Mouse (Mus musculus) bone marrow macrophage, adult 2 months (primary cell): ENCODE measurements around the gene Mapt. TPM values are rescaled to one million over a fixed set of nuclear protein-coding genes. Genes with fewer than 3 reads are reported as not detected.
A peak's percentile ranks its signal among the peaks of the same experiment; 100 is the strongest.
"Not testable (repeated sequence)": the region's sequence is repeated elsewhere in the genome, so short reads cannot be mapped to it uniquely, and the experiment has no call there.

Source experiments
- H3K27ac ChIP-seq: 2 replicates; pipeline ENCODE4 v1.5.1; 2012; ENCODE audit warnings: low read depth, low read length; ENCODE audit not compliant: insufficient read depth
- H3K4me1 ChIP-seq: 2 replicates; pipeline ENCODE4 v1.6.1; 2012; ENCODE audit warnings: low read length; ENCODE audit not compliant: control insufficient read depth, insufficient read depth
- H3K4me3 ChIP-seq: 2 replicates; pipeline ENCODE4 v1.5.1; 2012; ENCODE audit warnings: mild to moderate bottlenecking, low read length, moderate library complexity; ENCODE audit not compliant: insufficient read depth
- CTCF ChIP-seq: IDR thresholded peaks from 2 replicates; pipeline ENCODE4 v1.5.1; 2012; ENCODE audit warnings: low read depth, mild to moderate bottlenecking, low read length, moderate library complexity
- POLR2A ChIP-seq: IDR thresholded peaks from 2 replicates; pipeline ENCODE4 v1.6.1; 2012; ENCODE audit warnings: mild to moderate bottlenecking, low read depth, low read length, borderline replicate concordance
- polyA plus RNA-seq: library from polyadenylated mRNA; stranded (reverse); fragments of >200 nt; gene quantifications from 2 replicates; pipeline ENCODE4 v1.2.4, GENCODE M21; 2012; ENCODE audit not compliant: missing spikeins, insufficient read depth, insufficient read length

Gene Mapt
- polyA plus RNA-seq, 1 experiment, result not detected

DNA sequence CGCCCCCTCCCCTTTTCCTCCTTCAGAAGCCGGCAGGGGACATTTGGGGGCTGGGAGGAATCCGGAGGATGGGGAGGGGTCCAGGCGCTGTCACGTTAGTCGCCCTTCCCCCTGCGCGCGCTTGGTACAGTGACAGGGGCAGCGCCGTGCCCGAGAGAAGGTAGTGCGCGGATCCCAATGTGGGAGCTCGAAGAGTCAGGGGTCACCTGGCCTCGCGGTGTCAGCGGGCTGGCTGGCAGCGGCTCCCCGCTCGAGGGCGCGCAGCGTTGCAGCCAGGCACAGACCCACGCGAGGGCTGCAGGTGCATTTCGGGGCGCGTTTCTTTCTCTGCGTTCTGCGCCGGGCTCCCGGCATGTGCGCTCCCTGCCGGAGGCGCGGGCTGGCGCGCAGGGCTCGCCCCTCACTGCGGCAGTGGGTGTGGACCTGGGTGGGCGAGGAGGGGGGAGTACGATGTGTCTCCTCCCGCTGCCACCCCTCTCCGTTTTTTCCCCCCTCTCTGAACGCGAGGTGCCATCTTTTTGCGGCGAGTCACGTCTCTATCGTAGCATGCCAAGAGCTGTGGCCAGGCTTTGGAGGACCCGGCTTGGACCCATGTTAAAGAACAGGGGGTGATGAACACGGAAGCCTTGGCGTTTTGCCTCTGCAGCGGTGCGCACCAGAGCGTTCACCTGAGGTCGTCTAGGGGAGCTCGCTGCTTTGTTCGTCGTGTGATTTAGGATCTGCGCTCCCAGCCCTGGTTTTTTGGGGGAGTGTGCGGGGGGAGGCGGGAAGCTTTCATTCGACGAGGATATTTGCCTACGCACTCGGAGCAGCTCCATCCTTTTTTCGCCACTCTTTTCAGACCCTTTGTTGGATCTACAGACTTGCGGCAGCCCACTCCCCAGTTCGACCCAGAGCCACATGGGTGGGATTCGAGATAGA is 1.2 kb downstream of the Mapt start:
- H3K4me3 ChIP-seq, result peak overlapping the region; percentile 64
- TF ChIP-seq CTCF (no peak), POLR2A (no peak)
- H3K27ac ChIP-seq, result no peak overlapping the region
- peaks cover 5% of the 10 kb centered on the region; the same call in 1 of the 2 replicates for H3K4me1 ChIP-seq

DNA sequence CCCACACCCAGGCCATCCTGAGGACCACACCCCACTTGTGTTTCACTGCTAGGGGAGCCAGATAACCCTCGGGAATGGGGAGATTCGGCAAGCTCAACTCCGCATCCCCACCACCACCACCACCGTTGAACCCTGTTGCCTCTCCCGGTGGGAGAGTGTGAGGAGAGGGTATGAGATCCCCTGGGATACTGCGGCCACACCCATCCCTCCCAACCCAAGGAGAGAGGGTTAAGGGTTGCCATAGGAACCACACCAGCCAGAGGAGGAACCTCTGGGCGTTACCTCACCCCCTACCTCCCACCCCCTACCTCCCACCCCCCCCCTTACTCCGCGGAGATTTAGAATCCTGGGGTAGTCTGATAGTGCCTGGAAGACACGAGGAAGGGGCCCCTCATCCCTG is 1.9 kb downstream of the Mapt start:
- no peak overlapping the region for H3K27ac ChIP-seq
- H3K4me1 ChIP-seq, result peaks cover 5% of the 10 kb centered on the region; the same call in 1 of the 2 replicates
- TF ChIP-seq POLR2A (no peak), CTCF (no peak)
- H3K4me3 ChIP-seq, result no peak overlapping the region

DNA sequence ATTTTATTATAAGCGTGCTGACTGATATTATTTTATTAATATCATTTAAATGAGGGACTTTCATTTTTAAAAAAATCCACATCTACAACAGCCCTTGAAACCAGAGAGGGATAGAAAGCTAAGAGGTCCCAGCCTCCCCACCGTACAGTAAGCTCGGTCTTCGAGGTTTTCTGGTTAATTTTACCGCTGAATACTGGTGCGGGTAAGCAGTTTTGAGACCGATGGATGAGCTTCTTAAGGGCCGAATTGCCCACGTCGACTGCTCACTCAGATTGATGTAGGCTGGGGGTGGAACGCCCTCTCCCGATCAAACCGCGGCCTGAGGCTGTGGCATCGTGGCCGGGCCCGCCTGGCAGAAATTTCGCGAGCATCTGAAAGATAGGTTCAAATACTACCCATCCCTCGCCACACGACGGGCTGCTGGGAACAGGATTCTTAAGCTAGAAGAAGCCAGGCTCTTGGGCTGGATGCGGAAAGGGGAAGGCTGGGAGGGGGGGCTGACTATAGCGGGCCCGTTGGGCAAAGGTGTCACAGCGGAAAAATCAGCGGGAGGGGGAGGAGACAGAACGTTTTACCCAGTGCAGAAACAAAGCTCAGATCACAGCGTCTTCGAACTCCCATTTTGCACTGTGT is 2.5 kb downstream of the Mapt start:
- TF ChIP-seq POLR2A (no peak), CTCF (no peak)
- no peak overlapping the region for H3K27ac ChIP-seq
- H3K4me1 ChIP-seq, result peaks cover 5% of the 10 kb centered on the region; the same call in 1 of the 2 replicates
- H3K4me3 ChIP-seq, result no peak overlapping the region

GRCm38 (mm10) chr11:104234680-104235079 is 3.5 kb downstream of the Mapt start:
- Histone ChIP-seq H3K4me3 (no peak overlapping the region), H3K27ac (no peak overlapping the region), H3K4me1 (peaks cover 5% of the 10 kb centered on the region; the same call in 1 of the 2 replicates)
- no peak for TF ChIP-seq POLR2A

DNA sequence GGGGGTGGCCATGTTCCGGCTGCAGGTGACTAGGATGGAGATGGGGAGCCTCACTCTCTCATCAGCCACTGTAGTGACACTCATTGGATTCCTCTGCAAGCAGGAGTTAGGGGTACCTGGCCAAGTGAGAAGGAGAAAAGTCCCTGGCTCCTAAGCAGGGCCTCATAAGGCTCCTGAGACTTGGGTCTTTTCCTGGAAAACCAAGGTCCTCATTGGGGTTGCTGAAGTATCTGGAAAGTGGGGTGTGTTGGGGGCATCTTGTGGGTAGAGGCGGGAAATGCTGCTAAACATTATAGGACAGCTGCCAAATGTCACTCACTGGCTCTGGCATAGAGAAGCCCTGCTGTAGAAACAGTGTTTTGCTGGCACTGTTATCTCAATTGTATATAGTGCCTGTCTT is 4.7 kb downstream of the Mapt start:
- no peak overlapping the region for H3K27ac ChIP-seq
- TF ChIP-seq POLR2A (no peak), CTCF (no peak)
- 0 out of 2 replicates have a peak, but pooled peaks cover 2% of the 10 kb centered on the region for H3K4me1 ChIP-seq
- H3K4me3 ChIP-seq, result no peak overlapping the region

GRCm38 (mm10) chr11:104237226-104237625 is 6.0 kb downstream of the Mapt start:
- H3K4me3 ChIP-seq, result no peak overlapping the region
- TF ChIP-seq POLR2A (no peak), CTCF (no peak)
- H3K4me1 ChIP-seq, result no peaks in the 10 kb centered on the region
- no peak overlapping the region for H3K27ac ChIP-seq

DNA sequence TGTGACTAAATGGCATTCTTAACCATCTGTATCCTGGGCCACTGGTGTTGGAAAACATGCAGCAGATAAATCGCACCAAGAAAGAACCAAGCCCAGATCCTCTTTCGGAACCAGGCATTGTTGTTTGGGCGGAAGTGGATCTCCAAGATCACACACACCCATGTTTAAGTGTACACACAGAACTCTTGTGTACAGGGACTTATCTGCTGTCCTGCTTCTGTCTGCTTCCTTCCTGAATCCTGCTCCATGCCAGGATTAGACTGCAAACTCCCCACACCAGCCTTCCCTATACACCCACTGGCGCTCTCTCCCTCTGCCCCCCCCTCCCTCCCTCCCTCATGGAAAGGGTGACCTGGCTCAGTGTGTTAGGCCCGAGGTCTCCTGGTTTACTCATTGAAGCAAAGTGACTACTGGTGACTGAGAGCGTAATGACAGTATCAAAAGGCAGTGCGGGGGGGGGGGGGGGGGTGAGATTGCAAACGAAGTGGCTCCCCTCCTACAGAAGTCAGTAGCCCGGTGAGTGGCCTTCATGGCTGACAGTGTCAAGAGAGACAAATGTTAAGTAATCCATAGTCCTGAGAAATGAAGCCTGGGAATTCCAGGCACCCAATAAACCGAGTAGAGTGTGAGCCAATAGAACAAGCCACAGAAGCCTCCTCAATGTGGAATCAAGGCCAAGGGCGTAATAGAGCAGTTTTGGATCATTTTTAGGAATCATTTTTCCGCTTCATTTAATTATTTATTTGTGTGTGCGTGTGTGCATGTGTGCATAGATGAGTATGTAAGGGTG is 7.0 kb downstream of the Mapt start:
- H3K4me1 ChIP-seq, result no peaks in the 10 kb centered on the region
- TF ChIP-seq CTCF (no peak), POLR2A (no peak)

DNA sequence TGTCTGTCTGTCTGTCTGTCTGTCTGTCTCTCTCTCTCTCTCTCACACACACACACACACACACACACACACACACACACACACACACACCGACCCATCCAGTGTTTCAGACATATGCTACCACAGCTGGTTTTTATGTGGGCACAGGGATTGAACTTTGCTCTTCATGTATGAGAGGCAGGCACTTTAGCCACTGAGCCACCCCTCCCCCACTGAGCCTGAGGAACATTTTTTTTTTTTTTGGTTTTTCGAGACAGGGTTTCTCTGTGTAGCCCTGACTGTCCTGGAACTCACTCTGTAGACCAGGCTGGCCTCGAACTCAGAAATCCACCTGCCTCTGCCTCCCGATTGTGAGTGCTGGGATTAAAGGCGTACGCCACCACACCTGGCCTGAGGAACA is 14.3 kb downstream of the Mapt start:
- not testable (repeated sequence) for H3K4me1 ChIP-seq, H3K27ac ChIP-seq, H3K4me3 ChIP-seq

More for the DNA sequence above, 7.0 kb downstream of the Mapt start:
- no peak overlapping the region for H3K27ac ChIP-seq
- no peak overlapping the region for H3K4me3 ChIP-seq

DNA sequence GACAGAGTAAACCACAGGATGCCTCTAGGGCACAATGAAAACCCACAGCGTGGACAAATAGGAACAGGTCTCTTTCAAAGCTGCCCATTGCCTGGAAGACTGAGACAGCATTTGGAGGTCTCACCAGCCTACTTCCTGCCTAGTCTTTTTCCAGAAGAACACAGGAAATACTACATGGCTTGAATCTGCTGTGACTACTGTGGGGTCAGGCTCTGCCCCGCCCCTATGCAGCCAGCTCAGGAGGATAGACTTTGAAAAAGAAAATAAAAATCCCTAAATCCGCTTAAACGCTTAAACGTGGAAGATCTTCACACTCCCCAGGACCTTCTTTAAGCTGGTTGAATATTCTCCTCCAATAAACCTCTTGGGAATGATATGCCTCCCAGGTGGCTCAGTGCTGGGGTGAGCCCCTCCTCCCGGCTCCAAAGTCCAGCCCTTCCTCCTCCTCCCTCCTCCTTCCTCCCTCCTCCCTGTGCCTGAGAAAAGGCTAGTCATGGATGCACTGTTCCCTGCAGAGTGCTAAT is 15.0 kb downstream of the Mapt start:
- Histone ChIP-seq H3K4me3 (no peak overlapping the region), H3K4me1 (no peaks in the 10 kb centered on the region), H3K27ac (no peak overlapping the region)
- TF ChIP-seq POLR2A, result no peak
- TF ChIP-seq CTCF, result no peak
